Mouse (Mus musculus): ENCODE data around the gene Barx1.
A peak's percentile ranks its signal among the peaks of the same experiment; 100 is the strongest.

DNA sequence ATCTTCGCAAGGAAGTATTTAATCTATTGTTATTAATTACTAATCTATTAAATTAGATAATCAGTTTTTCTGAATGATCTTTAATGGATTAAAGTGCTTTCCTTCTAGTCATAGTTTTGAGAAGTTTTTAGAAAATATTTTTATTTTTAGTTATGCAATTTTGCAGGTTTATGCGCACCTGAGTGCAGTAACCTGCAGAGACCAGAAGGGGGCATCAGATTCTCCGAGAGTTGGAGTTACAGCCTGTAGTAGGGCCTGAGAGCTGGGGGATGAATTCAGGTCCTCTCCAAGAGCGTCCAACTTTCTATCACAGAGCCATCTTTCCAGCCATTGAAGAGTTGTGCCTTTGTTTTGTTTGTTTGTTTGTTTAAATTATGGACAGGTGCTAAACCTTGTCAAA lies 16.1 kb upstream of the Barx1 start:
- TF ChIP-seq USF1 (IDR thresholded peaks at IDR 0.05; ENCODE audit: low read depth, low read length), result no peak
- TF ChIP-seq E2F4 (IDR thresholded peaks at IDR 0.05; ENCODE audit: borderline replicate concordance, low read depth, low read length), result no peak
- no peak for TF ChIP-seq POLR2A (IDR thresholded peaks at IDR 0.05; ENCODE audit: control insufficient read depth in 1 of 2, insufficient read depth in 1 of 2, low read depth in 1 of 2, low read length in 2 of 2, poor library complexity in 1 of 2)
- peak; percentile 24 to 31 (median 27); a peak in 4 of 6 replicates for TF ChIP-seq CTCF (IDR thresholded peaks at IDR 0.05 in 2 of 3, conservative IDR thresholded peaks at IDR 0.05 in 1 of 3; ENCODE audit: control insufficient read depth in 1 of 3, insufficient read depth in 1 of 3, low read depth in 2 of 3, low read length in 3 of 3, poor library complexity in 1 of 3, severe bottlenecking in 1 of 3)
- no peak for TF ChIP-seq MAZ (IDR thresholded peaks at IDR 0.05; ENCODE audit: low read depth, low read length)
- TF ChIP-seq TAL1 (IDR thresholded peaks at IDR 0.05; ENCODE audit: low read length), result no peak
- TF ChIP-seq ELF1 (IDR thresholded peaks at IDR 0.05; ENCODE audit: low read depth, low read length), result no peak
- no peak for TF ChIP-seq ZC3H11A (IDR thresholded peaks at IDR 0.05; ENCODE audit: low read depth, low read length)
- no peak for TF ChIP-seq EP300 (IDR thresholded peaks at IDR 0.05; ENCODE audit: low read depth in 1 of 2, low read length in 2 of 2)

Measured in MEL (cell line).